Mouse (Mus musculus): ENCODE results near the gene Cntnap5a.
A peak's percentile ranks its signal among the peaks of the same experiment; 100 is the strongest.

DNA sequence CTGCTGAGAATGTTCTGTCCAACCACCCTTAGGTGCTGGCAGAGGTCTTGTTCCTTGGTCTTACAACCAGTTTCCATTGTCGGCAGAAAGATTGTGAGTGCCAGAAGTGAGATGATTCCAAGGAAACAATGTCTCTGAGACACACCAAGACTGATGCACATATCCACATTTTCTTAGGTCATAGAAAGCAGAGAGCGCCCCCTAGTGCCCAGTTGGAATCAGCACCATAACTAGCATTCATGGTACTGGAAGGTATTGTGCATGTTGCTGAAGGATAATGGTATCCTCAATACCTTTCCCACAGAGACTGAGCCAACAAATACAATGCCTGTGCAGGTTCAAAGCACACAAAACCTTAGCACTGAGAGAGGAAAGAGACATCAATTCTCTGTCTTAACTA, 793.1 kb downstream of the Cntnap5a start:
- no peak for TF ChIP-seq EP300 (IDR thresholded peaks at IDR 0.05; ENCODE audit: low read depth)
- TF ChIP-seq CTCF (IDR thresholded peaks at IDR 0.05; ENCODE audit: low read depth): peak; percentile 57
